ENCODE assay signal across 22 mouse cellular contexts in genomic region chr13:114003463-114003862, GRCm38 (mm10).
A peak's percentile ranks its signal among the peaks of the same experiment; 100 is the strongest.
DNase-seq lines count a peak whose midpoint lies in the region; ATAC-seq and TF ChIP-seq lines count a peak whose summit lies in the region.
"Had no signal": no experiment of that assay in that cellular context is flagged by ENCODE, and none has a peak within 500 bp of the region (broad histone marks: within the 10 kb centered on the region; RNA-seq: fewer than 3 reads in every experiment).

No protein-coding gene starts in this region.

- ATAC-seq in embryonic facial prominence, embryonic 13.5 days (ENCODE audit: insufficient number of reproducible peaks, insufficient read depth, low FRiP score, low TSS enrichment, low read depth), result no peak
- ATAC-seq in stomach, embryonic 14.5 days (ENCODE audit: insufficient number of reproducible peaks, insufficient read depth, low FRiP score, low read depth), result no peak
- no peak for ATAC-seq in stomach, postnatal 0 days (ENCODE audit: low FRiP score, low TSS enrichment)
- ATAC-seq: activated CD4-positive, CD25-positive, alpha-beta regulatory T cell, adult 4 months; CD4-positive, CD25-positive, alpha-beta regulatory T cell, adult 4 months; forebrain, embryonic 16.5 days had no signal

- H3K27me3 ChIP-seq in embryonic facial prominence, embryonic 13.5 days, result no peaks in the 10 kb centered on the region
- H3K27me3 ChIP-seq in embryonic facial prominence, embryonic 10.5 days (replicated peaks; ENCODE audit: low read depth, poor library complexity, severe bottlenecking), result no peaks in the 10 kb centered on the region
- H3K27me3 ChIP-seq in stomach, embryonic 14.5 days (ENCODE audit: control insufficient read depth, insufficient read depth, low read length), result no peaks in the 10 kb centered on the region
- H3K27me3 ChIP-seq in stomach, postnatal 0 days (ENCODE audit: control insufficient read depth, insufficient read depth, low read length), result no peaks in the 10 kb centered on the region
- H3K27me3 ChIP-seq in midbrain, embryonic 10.5 days (ENCODE audit: low read depth, poor library complexity, severe bottlenecking), result no peaks in the 10 kb centered on the region
- H3K27me3 ChIP-seq: forebrain, embryonic 12.5 days; heart, embryonic 12.5 days had no signal

- no peak overlapping the region for H3K9ac ChIP-seq in embryonic facial prominence, embryonic 13.5 days
- no peak overlapping the region for H3K9ac ChIP-seq in stomach, embryonic 14.5 days (replicated peaks; ENCODE audit: low read depth, low read length)
- no peak overlapping the region for H3K9ac ChIP-seq in stomach, postnatal 0 days (ENCODE audit: low read length)
- H3K9ac ChIP-seq: forebrain, embryonic 12.5 days; heart, embryonic 12.5 days; hindbrain, embryonic 14.5 days had no signal

- WGBS in embryonic facial prominence, embryonic 13.5 days, result 76% methylated on average over 10 of the region's 10 CpGs
- 89% methylated on average over 10 of the region's 10 CpGs for WGBS in embryonic facial prominence, embryonic 10.5 days
- 59% methylated on average over 10 of the region's 10 CpGs for WGBS in stomach, embryonic 14.5 days
- WGBS in stomach, postnatal 0 days, result 56% methylated on average over 10 of the region's 10 CpGs
- WGBS in midbrain, embryonic 10.5 days, result 97% methylated on average over 10 of the region's 10 CpGs

- DNase-seq in embryonic facial prominence, embryonic 10.5 days (ENCODE audit: low spot score), result no peak
- no peak for DNase-seq in stomach, postnatal 0 days (ENCODE audit: low spot score)
- DNase-seq in lung, postnatal 10 days, result peak; percentile 21
- DNase-seq in midbrain, embryonic 10.5 days (ENCODE audit: low spot score), result no peak
- no peak for DNase-seq in layer of hippocampus, adult 8-10 months (ENCODE audit: low spot score in 2 of 2)
- DNase-seq: adrenal gland, postnatal 14 days; B cell, adult 2 months; cerebellum, adult 18-20 months; cerebellum, adult 9-11 months; cerebellum, postnatal 36 days; gastrocnemius, postnatal 10 days; heart, adult 2 months had no signal

- H3K4me1 ChIP-seq in embryonic facial prominence, embryonic 13.5 days, result peaks cover 14% of the 10 kb centered on the region
- peaks cover 7% of the 10 kb centered on the region; the same call in 1 of the 2 replicates for H3K4me1 ChIP-seq in embryonic facial prominence, embryonic 10.5 days
- peaks cover 6% of the 10 kb centered on the region for H3K4me1 ChIP-seq in stomach, embryonic 14.5 days (ENCODE audit: control insufficient read depth, insufficient read depth, low read length)
- no peaks in the 10 kb centered on the region for H3K4me1 ChIP-seq in stomach, postnatal 0 days (replicated peaks; ENCODE audit: control insufficient read depth, insufficient read depth)
- no peaks in the 10 kb centered on the region for H3K4me1 ChIP-seq in midbrain, embryonic 10.5 days
- H3K4me1 ChIP-seq: forebrain, embryonic 12.5 days; hindbrain, embryonic 10.5 days had no signal

- no peak for TF ChIP-seq EP300 in stomach, postnatal 0 days (optimal IDR thresholded peaks at IDR 0.05)

- no peak for TF ChIP-seq CTCF in stomach, postnatal 0 days (IDR thresholded peaks at IDR 0.05; ENCODE audit: low read depth)

- H3K4me2 ChIP-seq in embryonic facial prominence, embryonic 13.5 days, result no peak overlapping the region
- no peak overlapping the region for H3K4me2 ChIP-seq in stomach, embryonic 14.5 days (replicated peaks; ENCODE audit: low read depth, low read length)
- H3K4me2 ChIP-seq in stomach, postnatal 0 days (replicated peaks; ENCODE audit: low read depth), result no peak overlapping the region
- H3K4me2 ChIP-seq: forebrain, embryonic 12.5 days; heart, embryonic 12.5 days; hindbrain, embryonic 14.5 days had no signal

- H3K9me3 ChIP-seq in embryonic facial prominence, embryonic 13.5 days, result no peaks in the 10 kb centered on the region
- H3K9me3 ChIP-seq in embryonic facial prominence, embryonic 10.5 days, result no peaks in the 10 kb centered on the region
- no peaks in the 10 kb centered on the region for H3K9me3 ChIP-seq in stomach, embryonic 14.5 days (ENCODE audit: control insufficient read depth, low read depth, low read length)
- no peaks in the 10 kb centered on the region for H3K9me3 ChIP-seq in stomach, postnatal 0 days (ENCODE audit: control insufficient read depth, low read length)
- no peaks in the 10 kb centered on the region for H3K9me3 ChIP-seq in midbrain, embryonic 10.5 days (replicated peaks)
- H3K9me3 ChIP-seq: forebrain, embryonic 12.5 days; G1E; heart, embryonic 12.5 days; hindbrain, embryonic 10.5 days had no signal

- no peak overlapping the region for H3K4me3 ChIP-seq in embryonic facial prominence, embryonic 13.5 days
- H3K4me3 ChIP-seq in embryonic facial prominence, embryonic 10.5 days, result no peak overlapping the region
- no peak overlapping the region for H3K4me3 ChIP-seq in stomach, embryonic 14.5 days (ENCODE audit: low read depth, low read length)
- H3K4me3 ChIP-seq in stomach, postnatal 0 days (ENCODE audit: low read depth, low read length), result no peak overlapping the region
- H3K4me3 ChIP-seq in midbrain, embryonic 10.5 days, result no peak overlapping the region
- H3K4me3 ChIP-seq: forebrain, embryonic 12.5 days; heart, adult 2 months; heart, embryonic 12.5 days; hindbrain, embryonic 10.5 days had no signal

- 0 out of 2 replicates have a peak overlapping the region, but pooled peaks have one; percentile 44 for H3K27ac ChIP-seq in embryonic facial prominence, embryonic 13.5 days
- no peak overlapping the region for H3K27ac ChIP-seq in embryonic facial prominence, embryonic 10.5 days (replicated peaks)
- 0 out of 2 replicates have a peak overlapping the region, but pooled peaks have one; percentile 30 for H3K27ac ChIP-seq in stomach, embryonic 14.5 days (ENCODE audit: low read length)
- no peak overlapping the region for H3K27ac ChIP-seq in stomach, postnatal 0 days (replicated peaks)
- no peak overlapping the region for H3K27ac ChIP-seq in midbrain, embryonic 10.5 days (replicated peaks)
- H3K27ac ChIP-seq: forebrain, embryonic 12.5 days; heart, adult 2 months; hindbrain, embryonic 10.5 days; hindbrain, embryonic 14.5 days had no signal

- no peaks in the 10 kb centered on the region for H3K36me3 ChIP-seq in embryonic facial prominence, embryonic 13.5 days
- H3K36me3 ChIP-seq in embryonic facial prominence, embryonic 10.5 days (replicated peaks), result no peaks in the 10 kb centered on the region
- H3K36me3 ChIP-seq in stomach, embryonic 14.5 days (ENCODE audit: control insufficient read depth, insufficient read depth, low read length), result no peaks in the 10 kb centered on the region
- no peaks in the 10 kb centered on the region for H3K36me3 ChIP-seq in stomach, postnatal 0 days (ENCODE audit: control insufficient read depth, insufficient read depth, low read length)
- H3K36me3 ChIP-seq in midbrain, embryonic 10.5 days, result no peaks in the 10 kb centered on the region
- H3K36me3 ChIP-seq: forebrain, embryonic 12.5 days; heart, embryonic 12.5 days; hindbrain, embryonic 10.5 days had no signal

Comparison
In these comparisons a context has a peak if more than half of its experiments do, and no peak if none do; other contexts are left out.
1. H3K27ac ChIP-seq: peak in embryonic facial prominence, embryonic 13.5 days (single experiment) and stomach, embryonic 14.5 days (single experiment); none in embryonic facial prominence, embryonic 10.5 days (single experiment), stomach, postnatal 0 days (single experiment) and midbrain, embryonic 10.5 days (single experiment).